Mouse (Mus musculus) heart, embryonic 14.5 days (tissue): ENCODE data around the gene Larp1b. TPM values are rescaled to one million over a fixed set of nuclear protein-coding genes. Genes with fewer than 3 reads are reported as not detected.

Experiments used
- ATAC-seq: fragments of 200-750 bp; cut with Nextera tagmentation; 2 replicates; pipeline ENCODE4 v1.8.0; 2017; ENCODE audit warnings: low read depth, moderate TSS enrichment; ENCODE audit not compliant: insufficient number of reproducible peaks, insufficient read depth, low FRiP score
- H3K27ac ChIP-seq, 2 experiments: fragments of 200-500 bp in 1 of 2; fragments of 300-500 bp in 1 of 2; sonication (generic) in 1 of 2; replicated peaks in 1 of 2; 2 replicates each; pipeline ENCODE4 v1.5.1; 2012 to 2014; ENCODE audit warnings: low read depth in 2 of 2, low read length in 2 of 2, control low read depth in 1 of 2, mild to moderate bottlenecking in 1 of 2, mixed read lengths in 1 of 2; ENCODE audit not compliant: control insufficient read depth in 1 of 2, insufficient read depth in 1 of 2
- H3K27me3 ChIP-seq: fragments of 300-500 bp; sonication (generic); 2 replicates; pipeline ENCODE4 v1.6.1; 2014; ENCODE audit warnings: mild to moderate bottlenecking, low read length, control low read depth; ENCODE audit not compliant: control insufficient read depth, insufficient read depth
- H3K36me3 ChIP-seq: fragments of 300-500 bp; sonication (generic); 2 replicates; pipeline ENCODE4 v1.6.1; 2014; ENCODE audit warnings: mild to moderate bottlenecking, control low read depth, low read length, mixed read lengths; ENCODE audit not compliant: control insufficient read depth, insufficient read depth
- H3K4me1 ChIP-seq, 2 experiments: fragments of 200-500 bp in 1 of 2; fragments of 300-500 bp in 1 of 2; sonication (generic) in 1 of 2; 2 replicates each; pipeline ENCODE4 v1.6.1; 2012 to 2014; ENCODE audit warnings: low read length in 2 of 2, control low read depth in 1 of 2, mixed read lengths in 1 of 2; ENCODE audit not compliant: control insufficient read depth in 2 of 2, insufficient read depth in 2 of 2
- H3K4me2 ChIP-seq: fragments of 300-500 bp; sonication (generic); 2 replicates; pipeline ENCODE4 v1.6.1; 2014; ENCODE audit warnings: mild to moderate bottlenecking, low read length
- H3K4me3 ChIP-seq, 2 experiments: fragments of 200-500 bp in 1 of 2; fragments of 300-500 bp in 1 of 2; sonication (generic) in 1 of 2; 2 replicates each; pipeline ENCODE4 v1.5.1; 2012 to 2014; ENCODE audit warnings: low read length in 2 of 2, mild to moderate bottlenecking in 2 of 2, control low read depth in 1 of 2, low read depth in 1 of 2, moderate library complexity in 1 of 2; ENCODE audit not compliant: control insufficient read depth in 1 of 2, insufficient read depth in 1 of 2
- H3K9ac ChIP-seq: fragments of 300-500 bp; sonication (generic); 2 replicates; pipeline ENCODE4 v1.6.1; 2014; ENCODE audit warnings: mild to moderate bottlenecking, low read length
- H3K9me3 ChIP-seq: fragments of 300-500 bp; sonication (generic); 2 replicates; pipeline ENCODE4 v1.6.1; 2016; ENCODE audit warnings: low read length, control low read depth; ENCODE audit not compliant: control insufficient read depth
- WGBS: fragments of 180-500 bp; shearing (Covaris S2); extraction: QIAGEN DNeasy Blood & Tissue Kit; methylation state at CpG from one replicate; pipeline ENCODE4 v1.1.7; 2014; 5-methylcytosine and 5-hydroxymethylcytosine counted together
- polyA plus RNA-seq: library from polyadenylated mRNA; unstranded; fragments of >200 nt; fragmentation: Nextera tagmentation; extraction: Ambion mirVana; gene quantifications from 2 replicates; pipeline ENCODE4 v1.2.1, GENCODE M21; 2014

The Larp1b gene
- polyA plus RNA-seq, 1 experiment from 2014 or later, result 15.7 TPM

DNA sequence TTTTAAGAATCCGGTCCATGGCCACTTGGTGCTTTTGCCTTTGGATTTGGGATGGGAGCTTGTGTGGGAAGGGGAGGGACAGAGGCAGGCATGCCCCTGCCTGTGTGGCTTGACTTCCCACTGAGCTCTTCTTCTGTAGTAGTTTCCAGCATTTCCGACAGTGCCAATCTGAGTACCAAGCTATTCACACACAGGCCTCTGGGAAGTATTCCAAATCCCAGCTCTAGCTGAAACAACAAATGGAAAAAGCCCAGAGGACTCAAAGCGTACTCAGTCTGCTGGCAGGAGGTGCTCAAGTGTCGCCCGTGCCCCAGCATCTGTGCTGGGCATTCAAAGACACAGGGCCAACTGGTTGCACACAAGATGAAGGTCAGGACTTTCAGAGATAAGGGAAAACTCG lies 72.4 kb downstream of the Larp1b start:
- ATAC-seq, result no peak
- 57% methylated on average over 6 of the region's 6 CpGs for WGBS
- H3K4me3 ChIP-seq, result no peak overlapping the region
- no peak overlapping the region for H3K4me2 ChIP-seq
- H3K27me3 ChIP-seq, result no peaks in the 10 kb centered on the region
- no peaks in the 10 kb centered on the region for H3K36me3 ChIP-seq
- H3K9ac ChIP-seq, result no peak overlapping the region
- peaks cover 0 to 3% of the 10 kb centered on the region in 2 experiments; a peak in 1 of 4 replicates for H3K4me1 ChIP-seq
- H3K9me3 ChIP-seq, result no peaks in the 10 kb centered on the region
- no peak overlapping the region for H3K27ac ChIP-seq

DNA sequence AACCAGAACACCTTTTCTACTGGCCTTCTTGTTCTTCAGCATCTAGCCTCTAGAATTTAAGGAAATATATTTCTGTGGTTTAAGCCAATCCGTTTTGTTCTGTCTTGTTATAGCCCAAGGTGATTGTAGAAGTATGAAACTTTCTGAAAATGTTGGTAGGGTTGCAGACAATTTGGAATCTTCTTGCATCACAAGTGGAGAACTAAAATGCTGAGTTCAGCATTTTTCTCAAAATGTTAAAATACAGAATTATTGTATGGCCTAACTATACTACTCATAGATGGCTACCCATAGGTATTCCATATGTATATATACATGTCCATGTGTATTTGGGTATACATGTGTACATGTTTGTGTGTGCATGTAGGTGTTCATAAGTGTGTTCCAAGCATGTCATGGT lies 81.1 kb downstream of the Larp1b start:
- Histone ChIP-seq H3K9me3 (no peaks in the 10 kb centered on the region), H3K27ac (no peak overlapping the region), H3K9ac (no peak overlapping the region), H3K4me2 (no peak overlapping the region), H3K27me3 (no peaks in the 10 kb centered on the region), H3K4me3 (no peak overlapping the region), H3K4me1 (no peaks in the 10 kb centered on the region), H3K36me3 (no peaks in the 10 kb centered on the region)
- WGBS, result 80% methylated on average over 1 of the region's 1 CpGs
- ATAC-seq, result no peak

DNA sequence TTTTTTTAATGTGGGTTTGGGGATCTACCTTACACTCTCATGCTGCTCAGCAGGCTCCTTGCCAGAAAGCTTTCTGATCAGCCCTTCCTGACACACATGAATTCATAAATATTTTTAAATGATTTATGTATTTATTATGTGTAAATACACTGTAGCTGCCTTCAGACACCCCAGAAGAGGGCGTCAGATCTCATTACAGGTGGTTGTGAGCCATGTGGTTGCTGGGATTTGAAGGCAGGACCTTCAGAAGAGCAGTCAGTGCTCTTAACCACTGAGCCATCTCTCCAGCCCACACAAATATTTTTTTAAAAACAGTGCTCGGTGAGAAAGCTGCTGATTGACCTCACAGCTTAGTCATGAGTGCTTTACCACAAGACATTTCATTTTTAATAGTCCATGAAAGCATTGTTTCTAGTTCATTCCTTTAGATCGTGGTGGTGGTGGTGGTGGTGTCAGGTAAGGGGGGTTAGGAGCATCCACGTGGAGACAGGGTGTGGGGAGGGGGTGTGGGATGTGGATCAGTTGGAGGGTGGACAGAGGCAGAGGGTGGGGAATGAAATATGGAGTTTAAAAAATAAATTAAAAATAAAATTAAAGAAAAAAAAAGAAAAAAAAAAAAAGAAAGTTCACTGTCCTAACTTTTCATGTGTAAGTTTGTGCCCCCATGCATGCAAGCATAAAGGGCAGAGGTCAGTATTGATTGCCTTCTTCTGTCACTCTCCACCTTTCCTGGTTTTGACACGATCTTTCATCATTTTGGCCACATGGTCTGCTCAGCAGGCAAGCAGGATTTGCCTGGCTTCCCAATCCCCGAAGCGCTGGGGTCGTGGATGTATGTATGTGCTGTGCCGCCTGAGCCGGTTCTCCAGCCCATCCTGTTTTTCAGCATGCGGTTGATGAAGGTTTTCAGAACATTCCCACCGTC lies 81.9 kb downstream of the Larp1b start:
- ATAC-seq, result no peak
- Histone ChIP-seq H3K9ac (no peak overlapping the region), H3K4me2 (no peak overlapping the region), H3K9me3 (no peaks in the 10 kb centered on the region), H3K36me3 (no peaks in the 10 kb centered on the region), H3K27ac (no peak overlapping the region), H3K27me3 (no peaks in the 10 kb centered on the region), H3K4me3 (no peak overlapping the region), H3K4me1 (no peaks in the 10 kb centered on the region)
- WGBS, result 81% methylated on average over 12 of the region's 12 CpGs

DNA sequence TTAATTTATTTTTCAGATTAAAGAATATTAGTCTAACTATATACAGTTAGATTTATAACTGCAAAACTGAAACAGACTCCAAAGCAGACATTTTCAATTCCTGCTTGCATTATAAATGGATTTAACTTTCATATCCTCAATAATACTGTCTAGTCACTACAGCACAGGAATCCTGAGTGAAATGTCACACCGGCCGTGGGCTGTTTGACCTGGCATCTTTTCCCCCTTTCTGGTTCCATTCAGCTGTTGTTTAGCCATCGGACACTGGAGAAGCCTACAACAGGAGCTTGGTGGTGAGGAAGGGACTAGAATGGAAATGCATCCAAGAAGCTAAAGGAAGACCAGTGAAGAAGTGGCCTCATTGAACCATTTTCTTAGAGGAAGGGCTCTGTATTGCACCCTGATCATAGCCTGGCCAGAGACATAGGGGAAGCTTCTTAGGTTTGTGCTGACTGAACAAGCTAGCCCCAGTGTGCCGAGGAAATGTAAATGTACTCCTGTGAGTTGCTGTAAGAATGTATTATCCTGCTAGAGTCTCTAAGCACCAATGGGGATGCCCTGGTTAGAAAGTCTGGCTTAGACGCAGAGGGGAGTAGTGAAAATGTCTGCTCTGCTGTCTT lies 88.8 kb downstream of the Larp1b start:
- WGBS, result 75% methylated on average over 5 of the region's 5 CpGs
- no peak for ATAC-seq

DNA sequence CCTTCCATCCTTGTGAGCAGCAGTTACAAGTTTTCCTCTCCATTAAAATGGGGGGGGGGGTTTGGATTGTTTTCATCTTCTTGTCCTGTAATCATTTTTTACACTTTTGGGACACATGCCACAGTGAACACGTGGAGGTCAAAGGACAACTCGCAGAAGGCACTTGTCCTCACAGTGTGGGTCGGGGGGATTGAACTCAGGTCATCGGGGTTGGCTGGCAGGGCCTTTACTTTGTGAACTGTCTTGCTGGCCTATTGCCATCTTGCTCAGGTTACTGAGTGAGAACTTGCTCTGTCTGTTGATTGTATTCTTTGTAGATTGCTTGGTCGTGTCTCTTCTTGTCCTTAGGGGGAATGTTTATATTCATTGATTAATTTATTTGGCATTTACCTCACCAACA lies 91.6 kb downstream of the Larp1b start:
- Histone ChIP-seq H3K4me2 (no peak overlapping the region), H3K27ac (no peak overlapping the region), H3K36me3 (no peaks in the 10 kb centered on the region), H3K9ac (no peak overlapping the region), H3K4me1 (peaks cover 7 to 11% of the 10 kb centered on the region in 2 experiments), H3K27me3 (no peaks in the 10 kb centered on the region), H3K9me3 (no peaks in the 10 kb centered on the region), H3K4me3 (no peak overlapping the region)
- WGBS, result 68% methylated on average over 5 of the region's 5 CpGs
- no peak for ATAC-seq

More for the DNA sequence above, 88.8 kb downstream of the Larp1b start:
- H3K36me3 ChIP-seq, result no peaks in the 10 kb centered on the region
- H3K27me3 ChIP-seq, result no peaks in the 10 kb centered on the region
- H3K4me3 ChIP-seq, result no peak overlapping the region
- H3K27ac ChIP-seq, result no peak overlapping the region
- H3K9me3 ChIP-seq, result no peaks in the 10 kb centered on the region
- no peak overlapping the region for H3K4me2 ChIP-seq
- H3K4me1 ChIP-seq, result 0 out of 4 replicates have a peak, but pooled peaks cover 0 to under 1% of the 10 kb centered on the region in 2 experiments
- H3K9ac ChIP-seq, result no peak overlapping the region

DNA sequence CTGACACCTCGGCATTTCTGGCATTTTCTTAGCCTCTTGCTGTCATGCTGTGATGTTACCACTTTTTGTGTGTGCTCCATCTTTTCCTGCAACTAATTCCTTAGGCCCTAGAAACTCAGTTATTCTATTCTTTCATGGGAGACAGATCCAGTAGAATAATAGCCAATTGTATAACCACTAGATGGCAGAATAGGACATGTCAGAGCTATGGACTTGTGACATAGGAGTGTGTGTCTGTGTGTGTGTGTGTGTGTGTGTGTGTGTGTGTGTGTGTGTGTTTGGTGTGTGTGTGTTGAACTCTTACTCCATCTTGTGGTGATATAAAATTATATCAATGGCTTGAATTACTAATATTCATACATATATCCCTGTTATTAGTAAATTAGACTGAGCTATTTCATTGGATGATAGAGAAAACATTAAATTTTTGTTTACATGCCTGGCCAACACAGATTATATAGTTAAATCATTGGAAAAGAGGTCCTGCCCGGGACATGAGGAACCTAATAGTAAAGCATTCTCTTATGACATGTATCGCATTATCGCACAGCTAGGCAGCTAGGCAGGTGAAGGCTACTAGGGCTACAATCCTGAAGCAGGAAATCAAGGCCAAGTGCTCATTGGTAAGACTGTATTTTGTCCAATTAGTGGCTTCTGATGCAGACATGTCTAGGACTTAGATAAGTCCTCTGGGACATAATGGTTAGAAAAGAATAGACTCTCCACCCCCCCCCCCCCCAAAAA lies 92.7 kb downstream of the Larp1b start:
- Histone ChIP-seq H3K4me3 (no peak overlapping the region), H3K9ac (no peak overlapping the region), H3K36me3 (no peaks in the 10 kb centered on the region), H3K4me1 (peaks cover 7 to 11% of the 10 kb centered on the region in 2 experiments), H3K27me3 (no peaks in the 10 kb centered on the region), H3K27ac (no peak overlapping the region), H3K9me3 (no peaks in the 10 kb centered on the region), H3K4me2 (no peak overlapping the region)
- ATAC-seq, result no peak
- 73% methylated on average over 4 of the region's 4 CpGs for WGBS

DNA sequence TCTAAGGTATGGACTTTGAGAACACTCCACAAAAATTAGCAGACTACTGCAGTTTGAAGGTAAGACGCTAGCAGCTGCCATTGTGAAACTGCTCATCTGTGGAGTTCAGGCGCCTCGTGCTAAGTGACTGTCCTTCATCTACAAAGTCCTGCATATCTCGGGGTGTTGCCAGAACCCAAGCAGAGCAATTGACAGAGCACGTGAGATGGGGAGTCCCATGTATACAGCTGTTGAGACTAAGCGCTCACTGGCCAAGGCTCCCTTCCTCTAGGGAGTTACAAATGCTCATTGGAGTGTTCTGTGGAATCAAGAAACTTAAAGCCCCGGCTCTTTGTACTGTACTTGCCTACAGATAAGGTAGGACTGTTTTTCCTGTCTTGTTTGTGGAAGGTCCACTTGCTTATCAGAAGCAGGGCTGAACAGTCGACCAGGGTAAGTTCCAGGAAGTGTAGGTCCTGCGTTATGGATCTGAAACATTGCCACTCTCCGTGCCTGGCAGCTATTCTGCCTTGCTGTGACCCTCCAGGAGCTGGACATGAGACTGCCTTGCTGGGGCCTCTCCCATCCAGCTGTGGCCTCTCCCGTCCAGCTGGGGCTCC lies 94.2 kb downstream of the Larp1b start:
- Histone ChIP-seq H3K4me2 (peak overlapping the region; percentile 13; the same call in 1 of the 2 replicates), H3K27ac (0 out of 4 replicates have a peak overlapping the region, but pooled peaks of 1 of the 2 experiments have one; percentile 8), H3K4me1 (peaks cover 7 to 11% of the 10 kb centered on the region in 2 experiments), H3K9ac (no peak overlapping the region), H3K9me3 (no peaks in the 10 kb centered on the region), H3K4me3 (no peak overlapping the region), H3K27me3 (no peaks in the 10 kb centered on the region), H3K36me3 (no peaks in the 10 kb centered on the region)
- WGBS, result 24% methylated on average over 11 of the region's 11 CpGs
- no peak for ATAC-seq
